Mouse (Mus musculus): Measurements from ENCODE around the gene Arpp21.
"Not testable (repeated sequence)": the region's sequence is repeated elsewhere in the genome, so short reads cannot be mapped to it uniquely, and the experiment has no call there.

Gene Arpp21

DNA sequence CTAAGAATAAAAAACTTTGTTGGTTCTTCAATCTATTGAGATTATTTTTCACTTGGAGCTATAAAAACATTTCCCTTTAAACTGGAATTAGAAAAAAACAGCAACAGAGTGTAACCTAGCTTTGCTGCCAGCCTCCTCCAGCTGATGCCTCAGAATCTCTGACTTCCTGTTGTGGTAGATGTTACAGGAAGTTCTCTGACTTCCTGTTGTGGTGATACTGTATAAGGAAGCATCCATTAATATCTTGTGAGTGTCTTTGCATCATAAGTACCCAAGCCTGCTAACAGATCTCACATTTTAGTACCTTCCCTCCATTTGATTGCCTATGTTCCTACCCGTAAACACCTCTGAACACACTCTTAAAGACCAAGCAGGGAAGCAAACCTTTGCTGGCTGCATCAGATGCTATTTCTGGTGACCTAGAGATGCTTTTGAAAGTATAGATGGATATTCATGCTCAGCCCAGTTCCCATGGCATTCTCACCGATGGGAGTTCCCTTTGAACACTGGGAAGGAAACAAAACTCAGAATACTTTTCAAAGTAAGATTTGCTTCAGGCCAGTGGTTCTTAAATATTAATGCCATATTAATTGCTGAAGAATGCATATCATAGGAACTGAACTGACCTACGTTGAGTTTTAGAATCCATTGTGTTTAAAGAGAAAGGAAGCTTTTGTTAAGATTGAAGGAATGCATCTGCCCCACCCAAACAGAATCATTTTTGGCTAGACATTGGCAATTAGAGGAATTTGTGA lies 134.7 kb downstream of the Arpp21 start:
- DNase-seq = no peak

DNA sequence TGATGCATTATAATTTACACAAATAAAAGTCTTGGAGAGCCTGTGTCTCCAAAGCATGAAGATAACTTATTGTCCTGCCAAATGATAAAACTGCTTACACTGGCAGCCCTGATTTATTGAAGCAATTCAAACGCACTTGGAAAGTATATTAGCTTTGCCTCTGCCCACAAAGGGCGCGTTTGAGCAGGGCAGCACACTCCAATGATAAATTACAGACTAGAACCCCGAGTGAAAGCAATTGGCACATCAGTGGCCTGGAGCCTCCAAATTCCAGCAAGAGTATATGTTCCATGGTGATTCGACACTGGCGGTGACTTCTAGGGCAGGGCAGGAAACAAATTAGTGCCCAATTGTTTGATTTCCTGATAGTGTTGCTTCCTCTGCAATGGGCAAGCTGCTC lies 137.5 kb downstream of the Arpp21 start:
- DNase-seq = no peak

DNA sequence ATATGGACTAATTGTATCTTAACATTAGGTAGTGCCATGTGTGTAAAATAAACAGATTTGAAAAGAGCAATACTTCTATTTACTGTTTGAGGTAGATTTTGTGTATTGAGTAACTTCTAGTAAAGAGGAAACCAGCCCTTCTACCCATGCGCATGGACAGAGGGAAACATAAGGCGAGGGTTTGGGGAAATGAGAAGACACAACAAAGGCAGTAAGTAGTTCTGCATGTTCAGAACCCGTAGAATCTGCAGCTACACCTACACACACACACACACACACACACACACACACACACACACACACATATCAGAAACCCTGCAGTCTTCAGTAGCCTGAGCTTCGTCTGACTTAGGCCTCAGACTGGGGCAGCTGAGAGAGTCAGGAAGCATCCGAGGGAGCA lies 140.0 kb downstream of the Arpp21 start:
- no peak for DNase-seq

GRCm38 (mm10) chr9:112095198-112095597 lies 140.5 kb downstream of the Arpp21 start:
- DNase-seq = no peak

DNA sequence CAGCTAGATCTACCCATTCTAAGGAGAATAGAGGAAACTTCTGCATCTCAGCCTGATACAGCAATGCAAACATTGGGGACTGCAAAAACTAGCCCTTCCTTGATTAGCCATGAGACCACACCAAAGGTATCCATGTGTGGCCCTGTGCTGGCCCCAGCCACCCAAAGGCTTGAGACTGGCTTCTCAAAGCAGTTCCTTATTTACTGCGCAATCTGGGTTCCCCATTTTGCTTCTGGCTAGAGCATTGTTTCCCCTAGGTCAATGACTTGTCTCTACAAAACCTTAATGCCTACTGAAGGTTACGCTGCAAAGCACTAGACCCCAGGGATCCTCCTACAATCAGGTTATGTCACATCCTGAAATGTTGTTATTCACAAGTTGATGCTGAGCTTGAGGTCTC lies 156.8 kb downstream of the Arpp21 start:
- DNase-seq = no peak

DNA sequence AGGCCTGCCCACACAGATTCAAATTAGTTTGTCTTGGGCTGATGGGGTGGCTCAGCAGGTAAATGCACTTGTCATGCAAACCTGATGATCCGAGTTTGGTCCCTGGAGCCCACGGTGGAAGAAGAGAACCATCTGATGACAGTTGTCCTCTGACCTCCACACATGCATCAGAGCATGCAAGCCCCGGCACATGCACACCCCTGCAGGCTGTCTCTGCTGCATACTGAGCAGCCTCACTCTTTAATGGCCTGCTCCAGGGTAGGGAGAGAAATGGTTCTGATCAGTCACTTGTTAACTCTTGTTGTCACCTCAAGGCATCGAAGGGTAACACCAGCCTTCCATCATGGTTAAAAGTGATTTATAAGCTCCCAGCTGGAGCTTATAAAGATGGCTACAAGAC lies 157.3 kb downstream of the Arpp21 start:
- no peak for DNase-seq

GRCm38 (mm10) chr9:112075273-112075672 lies 160.5 kb downstream of the Arpp21 start:
- DNase-seq = no peak

DNA sequence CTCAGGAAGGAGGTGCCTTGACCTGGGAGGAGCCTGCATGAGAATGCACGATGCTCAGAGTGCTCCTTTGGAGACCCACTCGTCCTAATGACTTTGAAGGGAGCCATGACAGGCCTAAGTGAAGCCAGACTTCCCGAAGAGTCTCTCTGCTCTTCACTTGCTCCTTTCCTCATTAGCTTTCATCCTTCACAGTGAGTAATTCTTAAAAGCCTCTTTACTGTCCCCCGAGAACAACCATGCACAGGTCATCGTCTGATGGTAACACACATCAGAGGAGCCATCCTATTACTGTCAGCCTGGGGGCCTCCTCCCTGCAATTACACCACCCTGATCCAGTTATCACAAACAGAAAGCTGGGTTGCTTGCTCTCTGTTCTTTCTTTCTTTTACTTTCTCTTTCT lies 160.9 kb downstream of the Arpp21 start:
- DNase-seq = no peak

GRCm38 (mm10) chr9:112071368-112071767 lies 164.4 kb downstream of the Arpp21 start:
- DNase-seq = no peak

GRCm38 (mm10) chr9:112070961-112071360 lies 164.8 kb downstream of the Arpp21 start:
- no peak for DNase-seq

GRCm38 (mm10) chr9:112068250-112068649 lies 167.5 kb downstream of the Arpp21 start:
- no peak for DNase-seq

DNA sequence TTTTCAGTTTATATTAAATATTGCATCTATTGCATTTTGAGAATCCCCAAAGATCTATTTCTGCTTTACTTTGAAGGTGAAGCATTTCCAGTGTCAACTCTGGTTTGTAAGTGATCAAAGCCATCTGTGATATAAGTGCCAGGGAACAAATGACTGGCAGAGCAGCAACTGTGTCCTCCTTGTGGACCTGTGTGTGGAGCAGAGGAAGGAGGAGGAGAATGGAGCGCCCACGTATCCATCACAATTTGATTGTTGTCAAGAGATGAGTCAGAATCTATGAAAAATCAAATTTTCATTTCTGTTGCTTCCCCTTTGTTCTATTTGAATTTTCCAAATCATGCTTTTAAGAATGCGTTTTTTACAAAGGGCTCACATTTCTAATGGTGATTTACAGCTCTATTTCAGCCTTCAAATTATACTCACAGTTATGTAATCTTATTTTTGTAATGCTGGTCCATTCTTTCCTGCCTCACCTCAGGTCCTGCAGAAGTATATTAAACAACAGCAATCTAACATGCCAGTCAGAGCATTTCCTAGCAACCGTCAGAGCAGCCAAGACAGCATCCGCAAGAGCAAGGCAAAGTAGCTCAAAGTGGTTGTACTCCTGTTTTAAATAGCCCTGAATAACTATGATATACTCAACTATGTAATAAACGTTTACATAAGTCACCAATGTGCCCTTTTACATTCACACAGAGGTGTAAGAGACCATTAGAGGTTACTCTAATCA lies 174.9 kb downstream of the Arpp21 start:
- DNase-seq = no peak

- no peak for DNase-seq
These were observed 180.8 kb downstream of the Arpp21 start for GRCm38 (mm10) chr9:112054807-112055381.

DNA sequence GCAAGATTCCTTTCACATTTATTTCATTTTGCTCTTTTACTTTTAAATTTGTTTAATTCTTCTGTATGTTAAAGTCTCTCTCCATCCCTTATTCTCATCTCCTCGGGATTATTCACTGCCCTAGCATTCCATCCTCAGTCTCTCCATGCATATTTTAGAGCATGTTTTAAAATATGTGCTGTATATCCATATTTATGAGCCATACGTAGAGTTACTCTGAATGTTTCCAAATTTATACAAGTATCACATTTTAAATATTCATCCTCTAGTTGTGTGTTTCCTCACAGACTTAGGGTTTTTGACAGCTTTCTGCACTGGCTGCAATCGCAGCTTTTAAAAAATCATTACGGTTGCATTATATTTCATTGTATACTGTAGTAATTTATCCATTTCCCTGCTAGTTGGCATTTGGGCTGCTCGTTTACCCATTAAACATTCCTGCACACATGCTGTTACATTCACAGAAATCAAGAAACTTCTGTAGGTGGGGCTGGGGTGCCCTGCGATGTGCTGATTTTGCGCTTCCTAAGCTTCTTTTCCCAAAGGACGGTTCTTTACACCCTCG lies 187.8 kb downstream of the Arpp21 start:
- no peak for DNase-seq

GRCm38 (mm10) chr9:112040566-112040965 lies 195.2 kb downstream of the Arpp21 start:
- DNase-seq = no peak

- no peak for DNase-seq
These were observed 198.0 kb downstream of the Arpp21 start for GRCm38 (mm10) chr9:112037732-112038131.

- DNase-seq = not testable (repeated sequence)
These were observed 201.9 kb downstream of the Arpp21 start for GRCm38 (mm10) chr9:112033840-112034239.

- no peak for DNase-seq
These were observed 203.6 kb downstream of the Arpp21 start for GRCm38 (mm10) chr9:112032169-112032568.

DNA sequence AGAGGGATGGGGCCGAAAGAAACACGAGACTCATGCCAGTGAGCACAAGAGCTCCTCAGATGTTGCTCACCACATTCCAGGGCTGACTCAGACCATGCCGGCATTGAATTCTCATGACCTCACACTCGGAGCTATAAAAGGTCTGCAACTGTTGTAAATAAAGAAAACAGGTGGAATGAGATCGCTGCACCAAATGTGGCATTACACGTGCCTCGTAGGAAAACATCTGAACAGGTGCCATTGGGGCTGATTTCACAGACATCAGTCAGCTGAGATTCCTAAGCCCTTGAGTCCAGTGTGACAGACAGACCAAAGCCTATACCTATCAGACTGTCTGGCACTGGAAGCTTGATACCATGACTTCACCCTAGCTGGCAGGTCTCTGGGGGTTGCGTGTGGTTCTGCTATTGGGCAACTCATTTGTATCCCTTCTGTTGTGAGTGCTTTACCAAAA lies 212.1 kb downstream of the Arpp21 start:
- no peak for DNase-seq

DNA sequence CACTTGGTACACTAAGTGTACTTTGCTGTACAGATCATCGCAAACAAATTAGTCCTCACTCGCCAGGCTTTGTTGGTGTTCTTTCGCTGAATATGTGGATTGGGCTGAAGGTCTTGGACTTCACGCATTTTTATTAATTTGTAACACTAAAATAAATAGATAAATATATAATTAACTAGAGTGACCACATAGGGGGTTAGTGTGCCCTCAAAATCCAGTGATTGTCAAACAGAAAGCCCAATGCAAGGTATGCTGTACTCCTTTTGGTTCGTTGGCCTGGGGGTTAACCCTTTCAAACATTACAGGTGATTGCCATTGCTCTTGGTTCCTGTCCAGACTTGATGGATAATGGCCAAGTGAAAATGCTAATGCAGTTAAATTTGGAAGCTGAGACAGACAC lies 212.6 kb downstream of the Arpp21 start:
- DNase-seq = no peak

All from thymus, postnatal 36 days (tissue).